Mouse (Mus musculus) CD4-positive, CD25-positive, alpha-beta regulatory T cell (primary cell): ENCODE data around the gene Pafah2. TPM values are rescaled to one million over a fixed set of nuclear protein-coding genes. Genes with fewer than 3 reads are reported as not detected.

ENCODE experiments used
- polyA plus RNA-seq: library from polyadenylated mRNA; unstranded; fragments of 100-300 nt; shearing (Covaris generic); gene quantifications from one replicate; pipeline ENCODE4 v1.2.1, GENCODE M21; 2017

Pafah2 gene
- polyA plus RNA-seq: 1.8 TPM

GRCm38 (mm10) chr4:134395977-134396825 lies at the start of gene Pafah2:
TSS of gene Pafah2 (plus strand) at chr4:134396320.

GRCm38 (mm10) chr4:134383750-134384149 lies 12.4 kb upstream of the Pafah2 start, which contains the start of gene Extl1:
TSS of gene Extl1 (minus strand) at chr4:134383850.

GRCm38 (mm10) chr4:134468215-134468575 lies 72.1 kb downstream of the Pafah2 start, which contains the start of gene Stmn1:
TSS of gene Stmn1 (plus strand) at chr4:134468320.

Other genes starting within 250 kb of the Pafah2 start
- 38.4 TPM for gene Cep85, start 209.2 kb upstream of the Pafah2 start, polyA plus RNA-seq
- not detected for gene Gm7534, start 193.3 kb upstream of the Pafah2 start, polyA plus RNA-seq
- gene Catsper4, start 168.9 kb upstream of the Pafah2 start, polyA plus RNA-seq: not detected
- gene Cnksr1, start 157.9 kb upstream of the Pafah2 start, polyA plus RNA-seq: 0.12 TPM
- 9.3 TPM for gene E130218I03Rik, start 152.7 kb upstream of the Pafah2 start, polyA plus RNA-seq
- gene Zfp593, start 150.7 kb upstream of the Pafah2 start, polyA plus RNA-seq: 23.6 TPM
- gene Gm30191, start 149.4 kb upstream of the Pafah2 start, polyA plus RNA-seq: not detected
- gene Grrp1, start 142.2 kb upstream of the Pafah2 start, polyA plus RNA-seq: not detected
- 17.7 TPM for gene Pdik1l, start 108.4 kb upstream of the Pafah2 start, polyA plus RNA-seq
- not detected for gene Trim63, start 81.2 kb upstream of the Pafah2 start, polyA plus RNA-seq
- gene Slc30a2, start 53.1 kb upstream of the Pafah2 start, polyA plus RNA-seq: 0.28 TPM
- gene Extl1, start 12.5 kb upstream of the Pafah2 start, polyA plus RNA-seq: 1.2 TPM
- 62.6 TPM for gene Stmn1, start 72.0 kb downstream of the Pafah2 start, polyA plus RNA-seq
- gene Paqr7, start 100.4 kb downstream of the Pafah2 start, polyA plus RNA-seq: 24.0 TPM
- gene Aunip, start 114.7 kb downstream of the Pafah2 start, polyA plus RNA-seq: 0.55 TPM
- gene Mtfr1l, start 139.1 kb downstream of the Pafah2 start, polyA plus RNA-seq: 115 TPM
- 2.3 TPM for gene Selenon, start 155.8 kb downstream of the Pafah2 start, polyA plus RNA-seq